ENCODE assay signal across 8 mouse cellular contexts in genomic region chr1:74001449-74001820, GRCm38 (mm10).
A peak's percentile ranks its signal among the peaks of the same experiment; 100 is the strongest.
DNase-seq lines count a peak whose midpoint lies in the region; ATAC-seq and TF ChIP-seq lines count a peak whose summit lies in the region.

No protein-coding gene starts in this region.

- H3K4me2 ChIP-seq in limb, embryonic 11.5 days (ENCODE audit: low read depth, severe bottlenecking) = no peak overlapping the region
- H3K4me2 ChIP-seq in hindbrain, embryonic 14.5 days (replicated peaks) = no peak overlapping the region

- H3K9me3 ChIP-seq in limb, embryonic 11.5 days (ENCODE audit: control insufficient read depth, low read length) = no peaks in the 10 kb centered on the region
- H3K9me3 ChIP-seq in hindbrain, embryonic 14.5 days (ENCODE audit: control insufficient read depth, low read length) = no peaks in the 10 kb centered on the region

- no peak overlapping the region for H3K9ac ChIP-seq in limb, embryonic 11.5 days (ENCODE audit: low read length)
- H3K9ac ChIP-seq in hindbrain, embryonic 14.5 days = no peak overlapping the region

- TF ChIP-seq CTCF in layer of hippocampus, adult 2 months (conservative IDR thresholded peaks at IDR 0.05) = no peak

- peak overlapping the region; percentile 36; the same call in 1 of the 2 replicates for H3K27ac ChIP-seq in layer of hippocampus, adult 2 months
- peak overlapping the region; percentile 23; the same call in 1 of the 2 replicates for H3K27ac ChIP-seq in limb, embryonic 11.5 days (replicated peaks; ENCODE audit: low read depth, low read length)
- no peak overlapping the region for H3K27ac ChIP-seq in hindbrain, embryonic 14.5 days

- no peak for ATAC-seq in limb, embryonic 11.5 days (ENCODE audit: insufficient number of reproducible peaks, low FRiP score, low TSS enrichment, low read depth)
- peak; percentile 78 for ATAC-seq in megakaryocyte progenitor cell, adult 5-6 weeks (replicated peaks; ENCODE audit: poor library complexity)
- ATAC-seq in hindbrain, embryonic 14.5 days (ENCODE audit: low FRiP score) = no peak

- H3K36me3 ChIP-seq in limb, embryonic 11.5 days (ENCODE audit: control insufficient read depth, insufficient read depth, low read length) = no peaks in the 10 kb centered on the region
- H3K36me3 ChIP-seq in hindbrain, embryonic 14.5 days (replicated peaks; ENCODE audit: control insufficient read depth, insufficient read depth) = no peaks in the 10 kb centered on the region

- DNase-seq in layer of hippocampus, adult 2 months (ENCODE audit: low spot score in 2 of 2) = no peak
- DNase-seq in layer of hippocampus, postnatal 25 days (ENCODE audit: extremely low spot score in 1 of 2, low spot score in 1 of 2) = no peak
- peak; percentile 99 for DNase-seq in heart, adult 11 months
- no peak for DNase-seq in limb, embryonic 11.5 days (ENCODE audit: low spot score)
- DNase-seq in cerebellum, adult 11 months = no peak
- no peak for DNase-seq in right cerebral cortex, postnatal 10 days (ENCODE audit: low spot score in 2 of 2)
- no peak for DNase-seq in hindbrain, embryonic 14.5 days (ENCODE audit: low spot score)

- H3K4me3 ChIP-seq in layer of hippocampus, adult 2 months = no peak overlapping the region
- no peak overlapping the region for H3K4me3 ChIP-seq in limb, embryonic 11.5 days (ENCODE audit: low read depth, low read length)
- no peak overlapping the region for H3K4me3 ChIP-seq in hindbrain, embryonic 14.5 days (replicated peaks; ENCODE audit: low read length)

- 46% methylated on average over 10 of the region's 10 CpGs for WGBS in limb, embryonic 11.5 days
- WGBS in hindbrain, embryonic 14.5 days = 75% methylated on average over 10 of the region's 10 CpGs

- H3K27me3 ChIP-seq in limb, embryonic 11.5 days (ENCODE audit: control insufficient read depth, insufficient read depth, low read length) = no peaks in the 10 kb centered on the region
- no peaks in the 10 kb centered on the region for H3K27me3 ChIP-seq in hindbrain, embryonic 14.5 days (ENCODE audit: control insufficient read depth, insufficient read depth, low read length)

- H3K4me1 ChIP-seq in limb, embryonic 11.5 days (ENCODE audit: control insufficient read depth, insufficient read depth, low read length) = peaks cover 31% of the 10 kb centered on the region
- H3K4me1 ChIP-seq in hindbrain, embryonic 14.5 days (replicated peaks; ENCODE audit: control insufficient read depth, insufficient read depth, low read length) = no peaks in the 10 kb centered on the region
